Mouse (Mus musculus) liver, adult 2 months (tissue): ENCODE data around the gene Dennd4a. TPM values are rescaled to one million over a fixed set of nuclear protein-coding genes. Genes with fewer than 3 reads are reported as not detected.

Source experiments
- DNase-seq: peaks from one replicate; pipeline ENCODE4 v3.0.0-alpha.2; 2011; ENCODE audit warnings: low read depth, low spot score; ENCODE audit errors: extremely low read depth
- H3K27ac ChIP-seq: fragments of 200-500 bp; replicated peaks from 2 replicates; pipeline ENCODE4 v1.5.1; 2012; ENCODE audit warnings: low read depth, mild to moderate bottlenecking, control low read depth, inconsistent platforms, low read length; ENCODE audit not compliant: insufficient read depth
- H3K27me3 ChIP-seq: fragments of 200-500 bp; 2 replicates; pipeline ENCODE4 v1.6.1; 2012; ENCODE audit warnings: mild to moderate bottlenecking, moderate library complexity, low read length, inconsistent platforms; ENCODE audit not compliant: control insufficient read depth, insufficient read depth
- H3K36me3 ChIP-seq: fragments of 200-500 bp; 2 replicates; pipeline ENCODE4 v1.6.1; 2012; ENCODE audit warnings: low read length, inconsistent platforms; ENCODE audit not compliant: control insufficient read depth, insufficient read depth
- H3K4me1 ChIP-seq: fragments of 200-500 bp; 2 replicates; pipeline ENCODE4 v1.6.1; 2011; ENCODE audit warnings: low read length; ENCODE audit not compliant: control insufficient read depth, insufficient read depth
- H3K4me3 ChIP-seq: fragments of 200-500 bp; 2 replicates; pipeline ENCODE4 v1.5.1; 2011; ENCODE audit warnings: low read depth, mild to moderate bottlenecking, control low read depth, low read length, moderate library complexity; ENCODE audit not compliant: insufficient read depth
- H3K79me2 ChIP-seq: fragments of 200-500 bp; 2 replicates; pipeline ENCODE4 v1.6.1; 2012; ENCODE audit warnings: inconsistent platforms, mild to moderate bottlenecking, low read length, moderate library complexity; ENCODE audit not compliant: control insufficient read depth, insufficient read depth
- H3K9ac ChIP-seq: fragments of 200-500 bp; 2 replicates; pipeline ENCODE4 v1.6.1; 2012; ENCODE audit warnings: low read depth, mild to moderate bottlenecking, control low read depth, inconsistent platforms, low read length
- CTCF ChIP-seq: fragments of 200-500 bp; IDR thresholded peaks from 2 replicates; pipeline ENCODE4 v1.5.1; 2011; ENCODE audit warnings: low read depth, low read length, control low read depth
- POLR2A ChIP-seq: fragments of 200-500 bp; IDR thresholded peaks from 2 replicates; pipeline ENCODE4 v1.6.1; 2011; ENCODE audit warnings: low read length, control low read depth; ENCODE audit not compliant: insufficient read depth; ENCODE audit errors: extremely low read depth
- WGBS: fragments of 180-500 bp; shearing (Covaris S2); methylation state at CpG from one replicate; pipeline ENCODE4 v1.1.7; 2018; 5-methylcytosine and 5-hydroxymethylcytosine counted together
- polyA plus RNA-seq: library from polyadenylated mRNA; depleted of rRNA; stranded (reverse); fragments of >200 nt; gene quantifications from 2 replicates; pipeline ENCODE4 v1.2.3, GENCODE M21; 2012
- total RNA-seq: library from RNA; depleted of rRNA; stranded (reverse); fragments of >200 nt; gene quantifications from 2 replicates; pipeline ENCODE4 v1.2.3, GENCODE M21; 2014

Gene Dennd4a
- total and polyA plus RNA-seq, 2 experiments = 8.0 to 17.1 TPM

DNA sequence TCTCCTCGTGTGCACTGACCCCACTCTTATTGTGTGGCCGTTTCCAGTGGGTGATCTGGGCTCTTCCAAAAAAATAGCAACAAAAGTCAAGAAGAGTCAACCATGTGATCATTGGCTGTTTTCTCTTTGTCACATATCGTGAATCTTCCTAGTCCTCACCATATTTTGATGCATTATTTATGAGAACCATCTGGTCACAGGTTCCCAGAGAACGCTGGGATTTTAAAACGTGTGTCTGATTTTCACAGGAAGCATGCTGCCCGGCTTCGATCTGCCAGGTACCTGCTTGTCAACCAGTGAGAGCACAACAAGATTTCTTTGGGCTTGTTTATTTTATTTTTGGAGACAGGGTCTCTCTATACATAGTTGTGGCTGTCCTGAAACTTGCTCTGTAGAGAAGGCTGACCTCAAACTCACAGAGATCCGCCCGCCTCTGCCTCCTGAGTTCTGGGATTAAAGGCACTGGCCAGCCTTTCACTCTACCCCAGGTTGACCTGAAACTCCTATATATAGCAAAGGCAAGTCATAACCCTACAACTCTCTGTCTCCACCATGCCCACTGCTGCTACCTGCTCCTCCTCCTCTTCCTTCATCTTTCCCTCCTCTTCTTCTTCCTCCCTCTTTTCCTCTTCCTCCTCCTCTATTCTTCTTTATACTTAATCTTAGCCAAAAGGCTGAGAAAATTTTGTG, 24.8 kb upstream of the Dennd4a start:
- Histone ChIP-seq H3K79me2 (no peaks in the 10 kb centered on the region), H3K4me1 (peaks cover 3% of the 10 kb centered on the region), H3K36me3 (no peaks in the 10 kb centered on the region), H3K9ac (no peak overlapping the region), H3K27ac (no peak overlapping the region), H3K4me3 (no peak overlapping the region), H3K27me3 (no peaks in the 10 kb centered on the region)
- TF ChIP-seq POLR2A = no peak
- WGBS = 90% methylated on average over 9 of the region's 9 CpGs
- no peak for DNase-seq

DNA sequence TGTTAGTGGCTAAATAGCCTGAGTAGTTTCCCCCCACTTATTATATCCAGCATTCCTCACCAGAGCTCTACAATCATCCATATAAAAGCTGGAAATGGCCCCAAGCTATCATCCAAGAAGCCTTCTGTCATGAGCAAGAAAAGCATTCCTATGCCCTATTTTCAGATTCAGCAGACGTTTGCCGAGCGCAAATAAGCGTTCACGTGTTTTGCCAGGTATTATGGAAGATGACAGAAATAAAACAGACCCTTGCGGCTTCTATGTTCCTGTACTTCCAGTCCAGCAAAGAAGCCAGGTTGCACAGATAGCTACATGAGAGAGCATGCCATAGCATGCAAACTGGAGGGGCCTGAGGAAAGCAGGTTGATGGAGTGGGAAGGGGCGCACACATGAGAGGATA, 23.1 kb upstream of the Dennd4a start:
- no peak overlapping the region for H3K4me3 ChIP-seq
- no peak overlapping the region for H3K9ac ChIP-seq
- no peak overlapping the region for H3K27ac ChIP-seq
- TF ChIP-seq CTCF = no peak
- TF ChIP-seq POLR2A = no peak
- peaks cover 5% of the 10 kb centered on the region for H3K4me1 ChIP-seq
- H3K36me3 ChIP-seq = no peaks in the 10 kb centered on the region
- no peaks in the 10 kb centered on the region for H3K27me3 ChIP-seq
- 92% methylated on average over 7 of the region's 7 CpGs for WGBS
- no peak for DNase-seq
- no peaks in the 10 kb centered on the region for H3K79me2 ChIP-seq

DNA sequence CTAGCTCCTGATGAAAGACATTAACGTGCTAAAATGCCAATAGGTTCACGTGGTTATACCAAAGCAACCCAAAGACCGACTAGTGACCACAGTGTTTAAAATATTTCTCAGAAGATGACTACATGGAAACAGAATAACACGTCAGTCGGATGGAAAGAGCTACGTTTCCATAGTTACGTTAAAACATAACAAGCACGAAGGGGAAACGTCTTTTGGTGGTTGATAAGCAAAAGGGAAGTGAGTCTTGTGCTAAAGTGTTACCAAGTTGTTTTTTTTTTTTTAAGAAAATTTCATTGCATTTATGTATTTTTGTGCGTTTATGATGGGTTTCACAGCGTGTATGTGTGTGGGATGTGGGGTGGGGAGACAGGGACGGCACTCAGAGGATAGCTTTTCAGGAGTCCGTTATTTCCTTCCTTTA, 21.8 kb upstream of the Dennd4a start:
- no peaks in the 10 kb centered on the region for H3K27me3 ChIP-seq
- no peaks in the 10 kb centered on the region for H3K36me3 ChIP-seq
- peaks cover 5% of the 10 kb centered on the region for H3K4me1 ChIP-seq
- 70% methylated on average over 13 of the region's 13 CpGs for WGBS
- TF ChIP-seq CTCF (no peak), POLR2A (no peak)
- no peaks in the 10 kb centered on the region for H3K79me2 ChIP-seq
- no peak overlapping the region for H3K27ac ChIP-seq
- H3K9ac ChIP-seq = no peak overlapping the region
- peak; percentile 27 for DNase-seq
- H3K4me3 ChIP-seq = no peak overlapping the region

DNA sequence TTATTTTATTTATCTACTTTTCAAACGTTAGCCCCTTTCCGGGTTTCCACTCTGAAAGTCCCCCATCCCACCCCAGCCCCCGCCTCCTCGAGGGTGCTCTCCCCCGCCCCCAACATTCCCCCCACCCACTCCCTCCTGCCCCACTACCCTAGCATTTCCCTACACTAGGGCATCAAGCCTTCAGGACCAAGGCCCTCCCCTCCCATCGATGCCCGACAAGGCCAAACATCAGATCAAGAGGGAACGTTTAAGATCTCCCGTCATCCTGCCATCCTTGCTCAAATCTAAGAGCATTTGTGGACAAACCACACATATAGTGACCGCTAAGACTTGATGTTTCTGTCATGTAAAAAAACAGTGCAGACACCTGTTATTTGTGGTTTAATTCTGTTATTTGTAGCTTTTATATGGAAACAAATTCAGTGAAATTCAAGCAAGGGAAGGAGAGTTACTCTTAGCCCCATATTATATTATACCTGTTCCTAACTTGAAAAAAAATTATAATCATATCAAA, 21.2 kb upstream of the Dennd4a start:
- TF ChIP-seq POLR2A (no peak), CTCF (no peak)
- H3K79me2 ChIP-seq = no peaks in the 10 kb centered on the region
- no peaks in the 10 kb centered on the region for H3K36me3 ChIP-seq
- no peak overlapping the region for H3K4me3 ChIP-seq
- peaks cover 7% of the 10 kb centered on the region for H3K4me1 ChIP-seq
- H3K9ac ChIP-seq = no peak overlapping the region
- 77% methylated on average over 10 of the region's 10 CpGs for WGBS
- no peaks in the 10 kb centered on the region for H3K27me3 ChIP-seq
- DNase-seq = no peak
- H3K27ac ChIP-seq = no peak overlapping the region

DNA sequence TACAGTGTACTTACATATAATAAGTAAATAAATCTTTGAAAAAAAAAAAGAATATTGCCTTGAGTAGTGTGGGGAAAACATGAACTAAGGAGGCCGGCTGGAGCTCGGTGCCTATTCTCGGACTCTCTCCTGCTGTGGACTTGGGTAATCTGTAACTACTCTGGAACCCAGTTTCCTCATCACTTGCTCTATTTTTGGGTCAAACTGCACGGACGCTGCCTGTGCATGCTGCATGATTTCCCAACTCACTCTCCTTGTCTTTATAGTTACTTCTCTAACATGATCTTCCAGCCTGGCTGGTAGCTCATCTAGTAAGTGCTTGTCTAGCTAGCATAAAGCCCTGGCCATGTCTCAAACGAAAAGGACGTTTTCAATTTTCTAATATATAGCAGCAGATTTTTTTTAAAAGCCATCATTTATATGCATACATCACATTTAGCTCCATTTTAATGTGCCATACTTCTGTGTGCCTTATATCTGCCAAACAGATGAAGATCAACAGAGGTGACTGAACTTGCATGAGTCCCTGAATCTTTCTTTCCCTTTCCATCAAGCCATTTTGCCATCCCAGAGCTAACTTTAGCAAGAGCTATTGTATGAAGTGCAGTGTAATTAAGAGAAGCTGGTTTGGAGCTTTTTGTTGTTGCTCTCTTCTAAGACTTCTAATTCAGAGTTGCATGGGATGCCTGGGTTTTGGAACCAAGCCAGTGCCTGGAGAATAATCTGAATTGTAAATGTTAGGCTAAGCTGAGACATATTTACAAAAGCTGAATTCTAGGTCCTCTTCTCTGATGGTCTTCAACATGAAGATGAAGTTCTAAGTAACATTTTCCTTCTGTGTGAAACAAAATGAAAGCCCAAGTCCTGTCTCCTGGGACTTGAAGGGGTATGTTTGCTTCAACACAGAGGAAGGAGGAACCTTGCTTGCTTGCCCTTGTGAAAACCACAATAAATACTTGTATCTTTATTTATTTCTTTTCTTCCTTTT, 20.2 kb upstream of the Dennd4a start:
- Histone ChIP-seq H3K4me3 (no peak overlapping the region), H3K79me2 (no peaks in the 10 kb centered on the region), H3K27me3 (no peaks in the 10 kb centered on the region), H3K27ac (peak overlapping the region; percentile 43; the same call in 1 of the 2 replicates), H3K36me3 (no peaks in the 10 kb centered on the region), H3K4me1 (peaks cover 14% of the 10 kb centered on the region), H3K9ac (no peak overlapping the region)
- DNase-seq = peak; percentile 93
- TF ChIP-seq CTCF (no peak), POLR2A (no peak)
- WGBS = 36% methylated on average over 7 of the region's 7 CpGs
